Mouse (Mus musculus): ENCODE results near the gene Tigd4. TPM values are rescaled to one million over a fixed set of nuclear protein-coding genes. Genes with fewer than 3 reads are reported as not detected.

Tigd4 gene
- polyA plus RNA-seq, 1 experiment: 0.01 TPM

GRCm38 (mm10) chr3:84582913-84583276 lies 10.5 kb upstream of the Tigd4 start:
- TF ChIP-seq POLR2A (IDR thresholded peaks at IDR 0.05; ENCODE audit: borderline replicate concordance, extremely low read depth, insufficient read depth, insufficient read length, poor library complexity, severe bottlenecking) (no peak), CTCF (IDR thresholded peaks at IDR 0.05; ENCODE audit: borderline replicate concordance, extremely low read depth, insufficient read depth, insufficient read length) (no peak)
- no peak for DNase-seq (ENCODE audit: low read depth)

DNA sequence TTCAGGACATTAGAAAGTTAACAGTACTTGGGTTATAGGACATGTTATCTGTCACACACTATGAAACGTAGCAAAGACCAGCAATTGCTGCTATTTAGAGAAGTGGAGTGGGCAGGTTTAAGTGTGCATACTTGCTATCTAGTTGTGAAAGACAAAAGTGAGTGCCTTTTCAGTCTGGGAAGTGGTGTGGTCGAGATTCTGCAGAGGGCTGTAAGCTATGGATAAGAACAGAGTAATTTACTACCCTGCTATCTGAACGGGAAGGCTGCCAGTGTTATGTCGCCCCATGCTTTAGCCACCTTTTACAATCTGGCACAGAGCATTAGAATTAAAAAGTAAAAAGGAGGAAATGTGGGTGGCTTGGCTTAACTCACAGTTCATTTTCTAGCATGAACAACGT lies 6.6 kb upstream of the Tigd4 start:
- TF ChIP-seq POLR2A (IDR thresholded peaks at IDR 0.05; ENCODE audit: borderline replicate concordance, extremely low read depth, insufficient read depth, insufficient read length, poor library complexity, severe bottlenecking): no peak
- TF ChIP-seq CTCF (IDR thresholded peaks at IDR 0.05; ENCODE audit: borderline replicate concordance, extremely low read depth, insufficient read depth, insufficient read length): no peak
- no peak for DNase-seq (ENCODE audit: low read depth)

DNA sequence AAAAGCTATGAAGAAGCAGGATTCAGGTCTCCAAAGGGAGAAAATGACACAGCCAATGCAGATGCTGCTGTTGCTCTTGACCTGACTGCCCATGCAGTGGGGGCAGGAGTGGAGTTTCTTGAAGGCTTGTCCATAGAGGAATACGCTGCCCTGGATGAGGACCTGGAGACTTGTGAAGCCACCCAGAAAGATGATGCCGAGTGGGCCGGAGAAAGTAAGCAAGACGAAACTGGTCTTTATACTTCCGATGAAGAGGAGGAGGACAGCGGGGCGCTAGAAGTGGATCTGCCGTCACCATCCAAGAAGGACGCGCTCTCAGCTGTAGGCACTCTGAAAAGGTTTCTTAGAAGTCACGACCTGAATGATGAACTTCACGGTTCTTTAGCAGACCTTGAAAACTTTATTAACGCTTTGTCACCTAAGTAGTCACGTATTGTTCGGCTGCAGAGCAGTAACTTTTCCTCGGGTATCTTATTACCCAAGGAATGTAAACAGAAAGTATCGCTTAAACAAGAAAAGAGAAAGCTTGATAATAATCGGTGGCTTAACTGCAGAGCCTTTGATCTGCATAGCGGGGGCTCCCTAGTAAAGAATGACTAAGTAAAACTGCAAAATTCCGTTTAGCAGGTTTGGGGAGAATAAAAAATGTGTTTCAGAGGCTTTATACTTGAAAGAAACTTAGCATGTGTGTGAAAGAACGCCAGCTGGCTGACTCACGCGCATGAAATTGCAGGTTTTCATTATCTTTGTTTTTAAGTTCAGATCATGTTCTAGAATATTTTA lies 1.7 kb downstream of the Tigd4 start:
- TF ChIP-seq CTCF (IDR thresholded peaks at IDR 0.05; ENCODE audit: borderline replicate concordance, extremely low read depth, insufficient read depth, insufficient read length) (no peak), POLR2A (IDR thresholded peaks at IDR 0.05; ENCODE audit: borderline replicate concordance, extremely low read depth, insufficient read depth, insufficient read length, poor library complexity, severe bottlenecking) (no peak)
- DNase-seq (ENCODE audit: low read depth): peak; percentile 65

DNA sequence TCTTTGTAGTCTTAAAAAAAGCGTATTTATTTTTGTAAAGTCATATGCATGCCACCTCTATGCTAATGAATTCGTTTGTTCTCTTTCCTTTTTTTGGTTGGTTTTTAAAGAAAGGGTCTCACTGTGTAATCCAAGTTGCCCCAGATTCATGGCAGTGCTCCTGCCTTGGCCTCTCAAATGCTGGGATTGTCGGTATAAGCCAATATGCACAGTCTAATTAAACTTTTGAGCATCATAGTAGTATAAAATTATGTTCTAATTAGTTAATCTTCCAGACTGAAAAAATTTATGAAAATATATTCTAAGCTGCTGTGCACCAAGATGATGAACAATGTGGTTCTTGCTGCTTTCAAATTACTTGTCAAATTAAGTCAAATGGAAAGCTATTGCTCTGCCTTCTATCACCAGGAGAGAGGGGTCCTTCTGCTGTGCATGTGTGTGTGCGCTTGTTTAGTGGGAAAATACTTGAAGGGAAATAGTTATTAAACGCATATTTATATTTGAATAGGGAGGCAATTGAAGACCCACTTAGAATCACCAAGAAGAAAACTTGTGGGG lies 2.4 kb downstream of the Tigd4 start:
- TF ChIP-seq POLR2A (IDR thresholded peaks at IDR 0.05; ENCODE audit: borderline replicate concordance, extremely low read depth, insufficient read depth, insufficient read length, poor library complexity, severe bottlenecking) (no peak), CTCF (IDR thresholded peaks at IDR 0.05; ENCODE audit: borderline replicate concordance, extremely low read depth, insufficient read depth, insufficient read length) (no peak)
- peak; percentile 53 for DNase-seq (ENCODE audit: low read depth)

GRCm38 (mm10) chr3:84597996-84598734 lies 4.8 kb downstream of the Tigd4 start:
- no peak for TF ChIP-seq POLR2A (IDR thresholded peaks at IDR 0.05; ENCODE audit: borderline replicate concordance, extremely low read depth, insufficient read depth, insufficient read length, poor library complexity, severe bottlenecking)
- no peak for TF ChIP-seq CTCF (IDR thresholded peaks at IDR 0.05; ENCODE audit: borderline replicate concordance, extremely low read depth, insufficient read depth, insufficient read length)
- no peak for DNase-seq (ENCODE audit: low read depth)

DNA sequence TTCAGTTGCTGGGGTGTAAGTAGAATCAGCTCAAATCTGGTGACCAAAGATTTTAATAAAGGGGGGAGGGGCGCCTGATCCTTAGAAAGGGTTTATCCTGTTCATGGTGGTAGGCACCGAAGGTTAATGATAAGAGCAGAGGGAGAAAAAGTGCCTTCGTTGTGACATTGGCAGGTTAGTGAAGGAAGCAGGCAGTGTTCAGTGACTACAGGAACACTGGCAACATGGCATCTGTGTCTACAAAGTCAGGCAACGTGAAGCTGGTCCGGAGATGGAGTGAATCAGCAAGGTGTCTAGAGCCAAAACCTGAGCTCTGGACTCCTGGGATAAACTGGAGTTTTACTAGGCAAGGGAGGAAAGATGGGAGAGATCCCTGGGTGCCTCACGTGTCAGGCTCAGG lies 5.4 kb downstream of the Tigd4 start:
- no peak for DNase-seq (ENCODE audit: low read depth)
- no peak for TF ChIP-seq POLR2A (IDR thresholded peaks at IDR 0.05; ENCODE audit: borderline replicate concordance, extremely low read depth, insufficient read depth, insufficient read length, poor library complexity, severe bottlenecking)
- no peak for TF ChIP-seq CTCF (IDR thresholded peaks at IDR 0.05; ENCODE audit: borderline replicate concordance, extremely low read depth, insufficient read depth, insufficient read length)

GRCm38 (mm10) chr3:84601870-84602495 lies 8.6 kb downstream of the Tigd4 start:
- TF ChIP-seq CTCF (IDR thresholded peaks at IDR 0.05; ENCODE audit: borderline replicate concordance, extremely low read depth, insufficient read depth, insufficient read length) (no peak), POLR2A (IDR thresholded peaks at IDR 0.05; ENCODE audit: borderline replicate concordance, extremely low read depth, insufficient read depth, insufficient read length, poor library complexity, severe bottlenecking) (no peak)
- DNase-seq (ENCODE audit: low read depth): no peak

DNA sequence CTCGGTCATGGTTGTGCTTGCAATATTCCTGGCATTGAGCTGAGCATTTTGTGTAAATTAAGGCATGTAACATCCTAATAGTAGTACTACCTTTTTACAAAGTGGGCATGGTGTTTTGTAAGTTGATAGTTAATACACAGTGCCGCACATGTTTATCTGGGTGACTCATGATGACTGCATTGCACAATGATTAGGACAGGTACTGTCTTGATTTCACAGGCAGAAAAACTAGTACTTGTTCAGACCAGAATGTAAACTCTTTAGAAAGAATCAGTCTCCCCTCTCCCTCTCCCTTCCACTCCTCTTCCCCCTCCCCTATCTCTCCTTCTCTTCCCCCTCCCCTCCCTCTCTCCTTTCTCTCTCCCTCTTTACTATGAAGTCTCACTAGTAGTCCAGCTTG lies 9.4 kb downstream of the Tigd4 start:
- no peak for DNase-seq (ENCODE audit: low read depth)
- TF ChIP-seq POLR2A (IDR thresholded peaks at IDR 0.05; ENCODE audit: borderline replicate concordance, extremely low read depth, insufficient read depth, insufficient read length, poor library complexity, severe bottlenecking): no peak
- TF ChIP-seq CTCF (IDR thresholded peaks at IDR 0.05; ENCODE audit: borderline replicate concordance, extremely low read depth, insufficient read depth, insufficient read length): no peak

GRCm38 (mm10) chr3:84603212-84603611 lies 9.8 kb downstream of the Tigd4 start:
- TF ChIP-seq CTCF (IDR thresholded peaks at IDR 0.05; ENCODE audit: borderline replicate concordance, extremely low read depth, insufficient read depth, insufficient read length) (no peak), POLR2A (IDR thresholded peaks at IDR 0.05; ENCODE audit: borderline replicate concordance, extremely low read depth, insufficient read depth, insufficient read length, poor library complexity, severe bottlenecking) (no peak)
- DNase-seq (ENCODE audit: low read depth): no peak

DNA sequence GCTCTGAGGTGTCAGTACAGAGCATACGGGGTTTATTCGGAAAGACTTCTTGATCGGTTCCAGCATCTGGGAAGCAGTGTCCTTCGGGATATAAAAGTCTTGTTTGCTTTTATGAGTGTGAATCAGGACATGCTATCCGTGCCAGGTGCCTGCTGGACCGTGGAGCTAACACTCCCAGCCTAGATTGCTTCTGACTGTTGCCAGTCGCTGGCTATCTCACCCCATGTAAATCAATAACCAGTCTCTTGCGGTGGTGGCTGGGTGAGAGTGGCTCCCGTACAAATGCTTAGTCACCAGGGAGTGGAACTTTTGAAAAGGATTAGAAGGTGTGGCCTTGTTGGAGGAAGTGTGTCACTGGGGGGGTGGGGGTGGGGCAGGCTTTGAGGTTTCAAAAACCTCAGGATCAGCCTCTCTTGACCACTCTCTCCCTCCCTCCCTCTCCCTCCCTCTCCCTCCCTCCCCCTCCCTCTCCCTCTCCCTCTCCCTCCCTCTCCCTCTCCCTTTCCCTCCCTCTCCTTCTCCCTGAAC lies 16.9 kb downstream of the Tigd4 start:
- TF ChIP-seq CTCF (IDR thresholded peaks at IDR 0.05; ENCODE audit: borderline replicate concordance, extremely low read depth, insufficient read depth, insufficient read length) (no peak), POLR2A (IDR thresholded peaks at IDR 0.05; ENCODE audit: borderline replicate concordance, extremely low read depth, insufficient read depth, insufficient read length, poor library complexity, severe bottlenecking) (no peak)
- no peak for DNase-seq (ENCODE audit: low read depth)
